Mouse (Mus musculus): ENCODE results near the gene Rcor2. TPM values are rescaled to one million over a fixed set of nuclear protein-coding genes. Genes with fewer than 3 reads are reported as not detected.

Gene Rcor2
- polyA plus RNA-seq, 1 experiment from 2014 or later: 51.1 TPM

DNA sequence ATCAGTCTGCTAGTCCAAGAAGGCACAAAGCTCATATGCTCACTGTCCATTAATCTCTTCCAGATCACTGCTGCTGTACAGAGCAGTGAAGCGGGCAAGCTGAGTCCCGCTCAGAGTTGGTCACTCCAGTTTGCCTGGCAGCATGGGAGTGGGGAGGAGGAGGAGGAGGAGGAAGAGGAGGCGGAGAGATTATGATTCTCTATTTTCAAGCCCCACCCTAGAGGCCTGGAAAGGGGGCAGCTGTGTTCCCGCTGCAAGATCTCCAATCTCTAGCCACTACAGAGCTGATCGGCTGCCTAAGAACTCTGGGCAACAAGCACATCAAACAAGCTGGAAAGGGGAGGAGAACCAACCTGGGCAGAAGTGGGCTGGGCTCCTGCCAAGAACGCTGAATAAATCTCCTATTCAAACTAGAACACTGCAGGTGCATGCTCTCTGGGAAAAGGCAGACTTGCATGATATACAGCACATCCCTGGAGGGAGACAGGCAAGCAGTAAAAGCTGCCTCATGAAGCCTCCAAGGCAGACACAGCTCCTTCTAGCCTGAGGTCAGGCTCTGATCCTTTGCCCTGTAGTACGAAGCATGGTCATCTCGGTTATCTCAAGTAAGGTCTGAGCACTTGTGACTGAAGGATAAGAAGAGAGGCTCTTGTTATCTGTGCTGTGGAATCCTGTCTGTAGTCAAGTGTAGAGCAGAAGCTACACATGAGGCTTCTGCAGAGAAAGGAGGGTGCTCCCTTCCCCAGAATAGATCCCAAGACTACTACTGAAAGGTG, 41.1 kb downstream of the Rcor2 start:
- no peaks in the 10 kb centered on the region for H3K9me3 ChIP-seq
- peaks cover 44% of the 10 kb centered on the region for H3K4me1 ChIP-seq (replicated peaks)
- no peaks in the 10 kb centered on the region for H3K27me3 ChIP-seq
- no peak for ATAC-seq (ENCODE audit: insufficient number of reproducible peaks, insufficient read depth, low FRiP score, low TSS enrichment, low read depth)
- H3K4me2 ChIP-seq: no peak overlapping the region
- no peak overlapping the region for H3K27ac ChIP-seq
- no peaks in the 10 kb centered on the region for H3K36me3 ChIP-seq
- H3K4me3 ChIP-seq (replicated peaks): no peak overlapping the region
- no peak overlapping the region for H3K9ac ChIP-seq (replicated peaks)
- 65% methylated on average over 8 of the region's 8 CpGs for WGBS

DNA sequence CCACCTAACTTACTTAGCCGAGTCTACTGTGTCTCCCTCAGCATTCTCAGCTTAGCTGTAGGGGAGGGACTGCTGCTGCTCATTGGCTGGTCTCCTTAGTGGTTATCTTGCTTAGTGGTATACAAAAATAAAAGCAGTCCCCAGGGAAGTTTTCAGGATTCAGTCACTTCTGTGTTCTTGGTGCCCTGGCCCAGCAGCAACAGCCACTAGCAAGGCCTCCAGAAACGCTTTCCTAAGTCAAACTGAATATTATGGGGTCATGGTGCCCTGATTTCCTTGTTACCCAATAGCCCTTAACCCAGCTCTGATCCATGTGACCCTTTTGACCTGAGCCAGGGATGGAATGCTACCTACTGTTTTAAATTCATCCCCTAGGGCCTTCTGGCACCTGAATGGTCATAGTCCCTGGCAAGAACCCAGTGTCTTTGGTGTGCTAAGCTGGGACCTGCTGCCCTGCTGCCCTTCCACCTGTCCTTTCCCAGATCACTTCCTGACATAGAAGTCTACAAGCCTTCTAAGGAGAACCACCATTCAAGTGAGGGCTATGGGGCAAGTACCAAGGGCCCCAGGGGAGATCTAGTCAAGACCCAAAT, 42.7 kb downstream of the Rcor2 start:
- 0 out of 2 replicates have a peak overlapping the region, but pooled peaks have one; percentile 69 for H3K27ac ChIP-seq
- H3K9me3 ChIP-seq: no peaks in the 10 kb centered on the region
- H3K4me2 ChIP-seq: no peak overlapping the region
- H3K27me3 ChIP-seq: no peaks in the 10 kb centered on the region
- H3K4me1 ChIP-seq (replicated peaks): peaks cover 50% of the 10 kb centered on the region
- no peak overlapping the region for H3K4me3 ChIP-seq (replicated peaks)
- ATAC-seq (ENCODE audit: insufficient number of reproducible peaks, insufficient read depth, low FRiP score, low TSS enrichment, low read depth): no peak
- H3K36me3 ChIP-seq: no peaks in the 10 kb centered on the region
- 68% methylated on average over 2 of the region's 2 CpGs for WGBS
- no peak overlapping the region for H3K9ac ChIP-seq (replicated peaks)

DNA sequence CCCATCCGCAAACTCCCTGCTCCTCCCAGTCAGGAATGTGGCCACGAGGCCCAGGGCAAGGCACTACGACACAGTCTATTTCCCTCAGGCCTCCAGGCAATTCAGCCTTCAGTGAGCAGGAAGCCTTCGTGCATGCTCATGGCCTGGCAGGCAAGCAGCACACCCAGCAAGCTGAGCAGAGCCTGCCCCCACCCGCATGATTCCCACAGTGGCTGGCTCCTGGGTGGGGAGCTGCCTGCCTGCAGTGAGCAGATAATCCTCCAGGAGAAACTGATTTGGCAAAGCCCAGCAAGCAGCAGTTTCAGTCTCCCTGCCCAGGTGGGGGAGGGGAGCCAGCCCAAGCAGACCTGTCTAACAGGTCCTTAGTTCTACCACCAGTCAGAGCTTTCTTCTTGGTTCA, 43.6 kb downstream of the Rcor2 start:
- ATAC-seq (ENCODE audit: insufficient number of reproducible peaks, insufficient read depth, low FRiP score, low TSS enrichment, low read depth): no peak
- Histone ChIP-seq H3K9ac (replicated peaks) (peak overlapping the region; percentile 28; the same call in 1 of the 2 replicates), H3K9me3 (no peaks in the 10 kb centered on the region), H3K4me1 (replicated peaks) (peaks cover 50% of the 10 kb centered on the region), H3K27ac (peak overlapping the region; percentile 69), H3K36me3 (no peaks in the 10 kb centered on the region), H3K27me3 (no peaks in the 10 kb centered on the region), H3K4me3 (replicated peaks) (0 out of 2 replicates have a peak overlapping the region, but pooled peaks have one; percentile 6), H3K4me2 (peak overlapping the region; percentile 9)
- 20% methylated on average over 5 of the region's 5 CpGs for WGBS

DNA sequence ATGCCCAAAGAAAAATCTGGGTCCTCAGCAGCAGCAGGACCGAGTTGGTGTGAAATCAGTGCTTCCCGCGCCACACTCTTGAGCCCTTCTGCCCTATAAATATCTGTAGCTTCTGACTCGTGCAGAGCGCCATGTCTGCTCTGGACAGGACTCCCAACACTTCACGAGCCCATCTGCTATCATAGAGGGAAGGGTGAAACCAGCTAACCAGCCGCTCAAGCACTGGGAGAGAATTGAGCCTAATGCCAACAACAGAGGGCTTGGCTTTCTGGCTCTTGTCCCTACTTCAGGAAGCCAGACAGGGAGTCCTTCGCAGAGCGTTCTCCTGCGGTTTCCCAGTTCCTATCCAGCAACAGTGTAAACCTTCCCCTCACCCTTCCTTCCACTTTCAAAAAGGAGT, 44.2 kb downstream of the Rcor2 start:
- Histone ChIP-seq H3K4me3 (replicated peaks) (no peak overlapping the region), H3K36me3 (no peaks in the 10 kb centered on the region), H3K27me3 (no peaks in the 10 kb centered on the region), H3K9ac (replicated peaks) (no peak overlapping the region), H3K4me1 (replicated peaks) (peaks cover 50% of the 10 kb centered on the region), H3K4me2 (0 out of 2 replicates have a peak overlapping the region, but pooled peaks have one; percentile 9), H3K27ac (peak overlapping the region; percentile 69; the same call in 1 of the 2 replicates), H3K9me3 (no peaks in the 10 kb centered on the region)
- 46% methylated on average over 10 of the region's 10 CpGs for WGBS
- no peak for ATAC-seq (ENCODE audit: insufficient number of reproducible peaks, insufficient read depth, low FRiP score, low TSS enrichment, low read depth)

DNA sequence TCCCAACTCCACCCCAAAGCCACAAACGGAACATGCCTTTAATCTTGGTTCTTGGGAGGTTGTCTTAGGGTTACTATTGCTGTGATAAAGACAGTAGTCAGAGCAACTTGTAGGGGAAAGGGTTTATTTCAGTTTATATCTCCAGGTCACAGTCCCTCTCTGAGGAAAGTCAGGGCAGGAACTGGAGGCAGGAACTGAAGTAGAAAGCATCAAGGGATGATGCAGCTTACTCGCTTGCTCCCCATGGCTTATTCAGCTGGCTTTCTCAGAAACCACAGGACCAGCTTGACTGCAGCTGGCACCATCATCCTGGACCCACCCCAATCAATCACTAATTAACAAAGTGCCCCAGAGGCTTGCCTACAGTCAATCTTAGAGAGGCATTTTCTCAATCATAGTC, 46.5 kb downstream of the Rcor2 start:
- H3K4me1 ChIP-seq (replicated peaks): peaks cover 32% of the 10 kb centered on the region
- no peak overlapping the region for H3K27ac ChIP-seq
- no peak for ATAC-seq (ENCODE audit: insufficient number of reproducible peaks, insufficient read depth, low FRiP score, low TSS enrichment, low read depth)
- no peak overlapping the region for H3K4me2 ChIP-seq
- H3K9ac ChIP-seq (replicated peaks): no peak overlapping the region
- H3K4me3 ChIP-seq (replicated peaks): no peak overlapping the region
- no peaks in the 10 kb centered on the region for H3K27me3 ChIP-seq
- 87% methylated on average over 2 of the region's 2 CpGs for WGBS
- H3K36me3 ChIP-seq: no peaks in the 10 kb centered on the region
- no peaks in the 10 kb centered on the region for H3K9me3 ChIP-seq

DNA sequence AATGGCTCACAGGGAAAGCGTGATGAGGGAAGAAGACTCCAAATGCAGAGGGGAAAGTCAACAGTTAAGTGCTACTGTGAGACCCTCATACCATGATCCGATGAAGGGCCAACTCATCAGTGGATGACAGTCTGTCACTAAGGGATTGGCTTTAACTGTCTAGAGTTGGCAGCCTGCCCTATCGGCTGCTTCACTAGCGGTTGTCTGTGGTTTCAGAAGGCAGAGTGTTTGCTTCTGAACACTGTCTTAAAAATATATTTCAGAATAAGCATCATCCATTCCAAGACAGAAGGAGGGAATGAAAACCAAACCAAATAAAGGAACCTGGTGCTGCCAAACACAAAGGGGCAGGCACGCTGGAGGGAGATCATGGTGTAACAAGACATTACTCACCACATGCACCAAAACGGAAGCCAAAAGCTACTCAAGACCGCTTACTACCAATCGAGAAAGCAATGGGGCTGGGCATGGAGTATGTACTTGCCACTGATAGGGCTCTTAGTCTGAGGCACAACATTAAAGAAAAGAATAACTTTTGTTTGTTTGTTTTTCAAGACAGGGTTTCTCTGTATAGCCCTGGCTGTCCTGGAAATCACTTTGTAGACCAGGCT, 48.0 kb downstream of the Rcor2 start:
- WGBS: 93% methylated on average over 8 of the region's 8 CpGs
- Histone ChIP-seq H3K9me3 (no peaks in the 10 kb centered on the region), H3K36me3 (no peaks in the 10 kb centered on the region), H3K27ac (no peak overlapping the region), H3K4me2 (no peak overlapping the region), H3K4me3 (replicated peaks) (no peak overlapping the region), H3K27me3 (no peaks in the 10 kb centered on the region), H3K4me1 (replicated peaks) (peaks cover 22% of the 10 kb centered on the region), H3K9ac (replicated peaks) (no peak overlapping the region)
- no peak for ATAC-seq (ENCODE audit: insufficient number of reproducible peaks, insufficient read depth, low FRiP score, low TSS enrichment, low read depth)

DNA sequence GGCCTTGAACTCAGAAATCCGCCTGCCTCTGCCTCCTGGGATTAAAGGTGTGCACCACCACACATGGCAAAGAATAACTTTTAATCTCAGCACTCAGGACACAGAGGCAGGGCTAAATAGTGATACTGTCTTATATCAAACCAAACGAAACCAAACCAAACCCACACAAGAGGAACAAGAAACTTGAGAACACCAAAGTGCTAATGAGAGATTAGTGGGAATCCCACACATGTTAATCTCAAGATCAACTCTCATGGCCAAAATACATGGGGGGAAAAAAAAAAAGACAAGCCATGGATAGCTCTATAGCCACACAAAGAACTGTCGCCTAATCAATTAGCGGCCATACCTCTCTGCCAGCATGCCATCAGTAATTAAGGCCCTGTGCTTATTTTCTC, 48.5 kb downstream of the Rcor2 start:
- Histone ChIP-seq H3K4me2 (no peak overlapping the region), H3K4me1 (replicated peaks) (peaks cover 17% of the 10 kb centered on the region), H3K27ac (no peak overlapping the region), H3K9ac (replicated peaks) (no peak overlapping the region), H3K27me3 (no peaks in the 10 kb centered on the region), H3K36me3 (no peaks in the 10 kb centered on the region), H3K4me3 (replicated peaks) (no peak overlapping the region), H3K9me3 (no peaks in the 10 kb centered on the region)
- 91% methylated on average over 4 of the region's 4 CpGs for WGBS
- ATAC-seq (ENCODE audit: insufficient number of reproducible peaks, insufficient read depth, low FRiP score, low TSS enrichment, low read depth): no peak

DNA sequence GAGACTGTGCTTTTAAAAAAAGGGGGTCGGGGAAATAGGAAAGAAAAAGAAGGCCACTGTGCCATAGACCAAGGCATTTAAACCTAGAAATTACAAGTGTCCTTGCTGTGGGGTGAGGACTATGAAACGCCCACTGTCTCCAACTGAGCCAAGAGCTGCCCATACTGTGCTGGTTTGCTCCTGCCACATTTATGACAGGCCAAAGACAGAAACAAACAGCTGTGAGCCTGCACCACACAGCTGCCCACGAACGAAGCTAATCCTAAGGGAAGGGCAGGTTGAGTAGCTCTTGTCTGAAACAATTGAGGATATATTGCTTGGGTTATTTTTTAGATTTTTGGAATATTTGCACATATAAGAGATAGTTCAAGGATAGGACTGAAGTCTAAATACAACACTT, 49.7 kb downstream of the Rcor2 start:
- Histone ChIP-seq H3K9ac (replicated peaks) (no peak overlapping the region), H3K4me1 (replicated peaks) (peaks cover 6% of the 10 kb centered on the region), H3K4me2 (no peak overlapping the region), H3K27me3 (no peaks in the 10 kb centered on the region), H3K36me3 (no peaks in the 10 kb centered on the region), H3K27ac (no peak overlapping the region), H3K9me3 (no peaks in the 10 kb centered on the region), H3K4me3 (replicated peaks) (no peak overlapping the region)
- ATAC-seq (ENCODE audit: insufficient number of reproducible peaks, insufficient read depth, low FRiP score, low TSS enrichment, low read depth): no peak
- WGBS: 75% methylated on average over 4 of the region's 4 CpGs

DNA sequence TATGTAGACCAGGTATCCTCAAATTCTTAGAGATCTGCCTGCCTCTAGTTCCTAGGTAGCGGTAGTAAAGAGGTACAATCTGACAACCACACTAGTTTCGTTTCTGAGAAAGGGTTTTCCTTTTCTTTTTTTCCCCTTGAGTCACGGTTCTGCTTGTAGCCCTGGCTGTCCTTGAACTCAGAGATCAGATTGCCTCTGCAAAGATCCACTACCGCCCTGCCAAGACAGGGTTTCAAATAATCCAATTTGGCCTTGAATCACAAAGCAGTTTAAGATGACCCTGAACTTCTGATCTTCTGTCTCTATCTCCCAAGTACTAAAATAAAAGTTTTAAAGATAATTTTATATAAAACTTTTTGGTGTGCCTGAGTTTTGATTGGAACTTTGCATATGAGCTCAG, 50.6 kb downstream of the Rcor2 start:
- no peak overlapping the region for H3K4me3 ChIP-seq (replicated peaks)
- H3K4me2 ChIP-seq: no peak overlapping the region
- H3K9ac ChIP-seq (replicated peaks): no peak overlapping the region
- H3K9me3 ChIP-seq: no peaks in the 10 kb centered on the region
- H3K27ac ChIP-seq: no peak overlapping the region
- no peak for ATAC-seq (ENCODE audit: insufficient number of reproducible peaks, insufficient read depth, low FRiP score, low TSS enrichment, low read depth)
- H3K4me1 ChIP-seq (replicated peaks): peaks cover 6% of the 10 kb centered on the region
- 84% methylated on average over 4 of the region's 4 CpGs for WGBS
- H3K27me3 ChIP-seq: no peaks in the 10 kb centered on the region
- no peaks in the 10 kb centered on the region for H3K36me3 ChIP-seq

DNA sequence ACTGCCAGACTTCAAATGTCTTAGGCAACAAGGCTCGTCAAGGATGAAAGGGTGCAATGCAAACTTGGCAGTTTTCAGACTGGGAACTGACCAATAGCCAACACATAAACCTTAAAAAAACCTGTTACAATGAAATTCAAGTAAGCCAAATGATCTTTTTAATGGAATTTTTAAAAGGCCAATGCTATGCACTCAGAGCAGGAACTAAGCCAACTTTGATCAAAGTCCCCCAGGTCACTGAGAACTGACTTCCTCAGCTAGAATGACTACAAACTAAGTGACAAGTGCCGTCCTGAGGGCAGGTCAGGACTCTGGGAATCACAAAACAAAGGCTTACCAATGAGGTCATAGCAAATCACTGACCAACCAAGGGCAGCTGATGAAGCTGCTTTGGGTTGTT, 53.1 kb downstream of the Rcor2 start:
- no peaks in the 10 kb centered on the region for H3K27me3 ChIP-seq
- H3K4me2 ChIP-seq: no peak overlapping the region
- H3K27ac ChIP-seq: no peak overlapping the region
- H3K9ac ChIP-seq (replicated peaks): no peak overlapping the region
- H3K4me3 ChIP-seq (replicated peaks): no peak overlapping the region
- no peaks in the 10 kb centered on the region for H3K4me1 ChIP-seq (replicated peaks)
- WGBS: 57% methylated on average over 2 of the region's 2 CpGs
- no peaks in the 10 kb centered on the region for H3K9me3 ChIP-seq
- H3K36me3 ChIP-seq: no peaks in the 10 kb centered on the region
- ATAC-seq (ENCODE audit: insufficient number of reproducible peaks, insufficient read depth, low FRiP score, low TSS enrichment, low read depth): no peak

DNA sequence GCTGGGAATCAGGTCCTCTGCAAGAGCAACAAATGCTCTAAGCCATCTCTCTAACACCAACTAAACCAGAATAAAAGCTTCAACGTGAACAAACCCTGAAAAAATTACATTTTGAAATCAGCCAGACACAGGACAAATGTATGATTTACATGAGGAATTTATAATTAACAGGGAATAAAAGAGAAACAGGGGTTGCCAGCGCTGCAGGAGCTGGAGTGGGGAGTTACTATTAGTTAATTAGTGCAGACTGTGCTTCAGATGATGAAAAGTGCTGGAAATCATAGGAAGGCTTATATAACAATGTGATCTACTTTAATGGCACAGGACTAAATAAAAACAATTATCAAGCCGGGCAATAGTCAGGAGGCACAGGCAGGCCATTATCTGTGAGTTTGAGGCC, 54.3 kb downstream of the Rcor2 start:
- Histone ChIP-seq H3K4me3 (replicated peaks) (no peak overlapping the region), H3K9me3 (no peaks in the 10 kb centered on the region), H3K4me1 (replicated peaks) (no peaks in the 10 kb centered on the region), H3K36me3 (no peaks in the 10 kb centered on the region), H3K4me2 (no peak overlapping the region), H3K9ac (replicated peaks) (no peak overlapping the region), H3K27ac (no peak overlapping the region), H3K27me3 (no peaks in the 10 kb centered on the region)
- no peak for ATAC-seq (ENCODE audit: insufficient number of reproducible peaks, insufficient read depth, low FRiP score, low TSS enrichment, low read depth)
- WGBS: 90% methylated on average over 3 of the region's 3 CpGs
